Comparison of ENCODE assay signal across 9 mouse cellular contexts in the genomic region with DNA sequence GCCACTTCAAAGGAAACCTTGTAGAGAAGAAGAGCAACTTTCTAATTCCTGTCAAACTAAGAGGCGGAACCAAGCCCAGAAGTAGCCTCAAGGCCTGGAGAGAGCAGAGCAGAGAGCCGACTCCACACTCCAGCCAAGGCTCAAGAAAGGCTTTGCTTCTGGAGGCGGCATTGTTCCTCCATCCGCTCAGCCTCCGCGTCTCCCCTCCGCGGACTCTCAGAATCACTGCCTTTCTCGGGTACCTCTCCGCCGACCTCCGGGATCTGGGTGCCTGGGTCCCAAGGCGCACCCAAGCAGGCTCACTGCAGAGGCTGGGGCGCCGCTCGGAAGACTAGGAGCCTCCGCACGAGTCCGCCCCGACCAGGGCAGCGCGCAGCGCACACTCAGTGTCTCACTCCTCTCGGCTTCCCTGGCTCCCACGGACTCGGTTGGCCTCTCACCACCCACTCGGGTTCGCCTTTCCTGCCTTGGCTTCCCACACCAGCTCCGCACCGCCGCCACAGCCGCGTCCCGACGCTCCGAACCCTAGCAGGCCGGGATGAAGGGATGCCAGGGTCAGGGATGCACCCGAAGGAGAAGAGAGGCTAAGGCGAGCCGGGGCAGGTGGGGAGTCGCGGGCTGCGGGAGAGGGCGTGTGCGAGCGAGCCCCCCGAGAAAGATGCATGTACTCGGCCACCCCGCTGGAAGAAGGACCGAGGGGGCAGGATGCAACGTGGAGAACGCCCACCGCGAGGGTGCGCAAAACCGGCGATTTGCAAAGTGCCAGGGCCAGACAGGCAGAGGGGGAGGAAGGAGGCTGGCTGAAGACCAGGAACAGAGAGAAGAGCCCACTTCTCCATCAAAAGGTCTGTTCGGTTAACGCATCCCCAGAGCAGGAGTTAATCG. TPM values are rescaled to one million over a fixed set of nuclear protein-coding genes. Genes with fewer than 3 reads are reported as not detected.
DNase-seq lines count a peak whose midpoint lies in the region; ATAC-seq and TF ChIP-seq lines count a peak whose summit lies in the region.
"Had no signal": no experiment of that assay in that cellular context is flagged by ENCODE, and none has a peak within 500 bp of the region (broad histone marks: within the 10 kb centered on the region; RNA-seq: fewer than 3 reads in every experiment).

No protein-coding gene starts in this region.

- peak overlapping the region; percentile 87 for H3K4me2 ChIP-seq in heart, embryonic 15.5 days
- peak overlapping the region; percentile 95 for H3K4me2 ChIP-seq in stomach, embryonic 14.5 days (replicated peaks; ENCODE audit: low read depth, low read length)

- DNase-seq in heart, adult 8-10 months (ENCODE audit: low spot score), result no peak
- peak; percentile 83 for DNase-seq in brain, embryonic 14.5 days (ENCODE audit: low read depth)
- peak; percentile 58 for DNase-seq in forebrain, embryonic 10.5 days (ENCODE audit: extremely low spot score, low spot score)
- DNase-seq in kidney, postnatal 14 days, result peak; percentile 7
- DNase-seq in lung, postnatal 10 days, result peak; percentile 10
- no peak for DNase-seq in ovary, postnatal 10 days (ENCODE audit: low spot score)

- peaks cover 20% of the 10 kb centered on the region for H3K4me1 ChIP-seq in heart, embryonic 15.5 days (replicated peaks)
- peaks cover 27% of the 10 kb centered on the region for H3K4me1 ChIP-seq in forebrain, embryonic 10.5 days
- H3K4me1 ChIP-seq in stomach, embryonic 14.5 days (ENCODE audit: control insufficient read depth, insufficient read depth, low read length), result peaks cover 8% of the 10 kb centered on the region

- peaks cover 45% of the 10 kb centered on the region for H3K27me3 ChIP-seq in heart, embryonic 15.5 days
- peaks cover 63% of the 10 kb centered on the region for H3K27me3 ChIP-seq in forebrain, embryonic 10.5 days (ENCODE audit: poor library complexity, severe bottlenecking)
- H3K27me3 ChIP-seq in stomach, embryonic 14.5 days (ENCODE audit: control insufficient read depth, insufficient read depth, low read length), result peaks cover 20% of the 10 kb centered on the region

- no peak for TF ChIP-seq POLR2A in brain, embryonic 14.5 days (IDR thresholded peaks at IDR 0.05; ENCODE audit: borderline replicate concordance, extremely low read depth, insufficient read depth, insufficient read length, poor library complexity, severe bottlenecking)

- no peaks in the 10 kb centered on the region for H3K9me3 ChIP-seq in heart, embryonic 15.5 days (replicated peaks)
- H3K9me3 ChIP-seq in forebrain, embryonic 10.5 days, result no peaks in the 10 kb centered on the region
- no peaks in the 10 kb centered on the region for H3K9me3 ChIP-seq in stomach, embryonic 14.5 days (ENCODE audit: control insufficient read depth, low read depth, low read length)

- no peak overlapping the region for H3K27ac ChIP-seq in heart, embryonic 15.5 days
- H3K27ac ChIP-seq in forebrain, embryonic 10.5 days, result peak overlapping the region; percentile 85
- H3K27ac ChIP-seq in stomach, embryonic 14.5 days (ENCODE audit: low read length), result no peak overlapping the region
- H3K27ac ChIP-seq: liver, embryonic 14.5 days had no signal

- no peak; the same call in 1 of the 2 replicates for ATAC-seq in heart, embryonic 15.5 days (replicated peaks; ENCODE audit: insufficient number of reproducible peaks, insufficient read depth, low FRiP score, low read depth)
- peak; percentile 50 for ATAC-seq in stomach, embryonic 14.5 days (ENCODE audit: insufficient number of reproducible peaks, insufficient read depth, low FRiP score, low read depth)

- H3K36me3 ChIP-seq in heart, embryonic 15.5 days, result no peaks in the 10 kb centered on the region
- H3K36me3 ChIP-seq in forebrain, embryonic 10.5 days (replicated peaks), result no peaks in the 10 kb centered on the region
- no peaks in the 10 kb centered on the region for H3K36me3 ChIP-seq in stomach, embryonic 14.5 days (ENCODE audit: control insufficient read depth, insufficient read depth, low read length)

- TF ChIP-seq CTCF in brain, embryonic 14.5 days (IDR thresholded peaks at IDR 0.05; ENCODE audit: borderline replicate concordance, extremely low read depth, insufficient read depth, insufficient read length), result peak; percentile 23; the same call in 1 of the 2 replicates

- peak overlapping the region; percentile 21; the same call in 1 of the 2 replicates for H3K9ac ChIP-seq in heart, embryonic 15.5 days
- H3K9ac ChIP-seq in stomach, embryonic 14.5 days (replicated peaks; ENCODE audit: low read depth, low read length), result no peak overlapping the region; the same call in 1 of the 2 replicates
- H3K9ac ChIP-seq: liver, embryonic 14.5 days had no signal

- H3K4me3 ChIP-seq in heart, embryonic 15.5 days, result peak overlapping the region; percentile 50
- peak overlapping the region; percentile 71 for H3K4me3 ChIP-seq in forebrain, embryonic 10.5 days
- H3K4me3 ChIP-seq in stomach, embryonic 14.5 days (ENCODE audit: low read depth, low read length), result peak overlapping the region; percentile 54

- 1% methylated on average over 60 of the region's 60 CpGs for WGBS in heart, embryonic 15.5 days
- WGBS in forebrain, embryonic 10.5 days, result under 1% methylated on average over 60 of the region's 60 CpGs
- WGBS in stomach, embryonic 14.5 days, result under 1% methylated on average over 60 of the region's 60 CpGs

RNA-seq across cellular contexts. Expression of a gene that starts 0.8 kb away (rescaled TPM):
- polyA plus RNA-seq in heart, embryonic 15.5 days (2015; fragmentation: Nextera tagmentation; extraction: Ambion mirVana), result 0.21 and 1.1 TPM in 2 replicates
- not detected for total RNA-seq in heart, adult 8-10 months (2022)
- 12.4 and 18.9 TPM in 2 replicates for polyA plus RNA-seq in brain, embryonic 14.5 days (2012; rRNA removed)
- polyA plus RNA-seq in forebrain, embryonic 10.5 days (2016; fragmentation: Nextera tagmentation; extraction: Ambion mirVana), result 2.3 TPM in 2 replicates
- polyA plus RNA-seq in stomach, embryonic 14.5 days (2014; fragmentation: Nextera tagmentation; extraction: Ambion mirVana), result 2.3 and 2.8 TPM in 2 replicates
- polyA plus RNA-seq: liver, embryonic 14.5 days had no signal

Comparison
In these comparisons a context has a peak if more than half of its experiments do, and no peak if none do; other contexts are left out.
1. DNase-seq: peak in brain, embryonic 14.5 days (single experiment), forebrain, embryonic 10.5 days (single experiment), kidney, postnatal 14 days (single experiment) and lung, postnatal 10 days (single experiment); none in heart, adult 8-10 months (single experiment) and ovary, postnatal 10 days (single experiment).
2. Peak in every context shown above with its lines, with median percentiles within 50 percentile points of each other: H3K4me3 ChIP-seq.